In the genomic region with DNA sequence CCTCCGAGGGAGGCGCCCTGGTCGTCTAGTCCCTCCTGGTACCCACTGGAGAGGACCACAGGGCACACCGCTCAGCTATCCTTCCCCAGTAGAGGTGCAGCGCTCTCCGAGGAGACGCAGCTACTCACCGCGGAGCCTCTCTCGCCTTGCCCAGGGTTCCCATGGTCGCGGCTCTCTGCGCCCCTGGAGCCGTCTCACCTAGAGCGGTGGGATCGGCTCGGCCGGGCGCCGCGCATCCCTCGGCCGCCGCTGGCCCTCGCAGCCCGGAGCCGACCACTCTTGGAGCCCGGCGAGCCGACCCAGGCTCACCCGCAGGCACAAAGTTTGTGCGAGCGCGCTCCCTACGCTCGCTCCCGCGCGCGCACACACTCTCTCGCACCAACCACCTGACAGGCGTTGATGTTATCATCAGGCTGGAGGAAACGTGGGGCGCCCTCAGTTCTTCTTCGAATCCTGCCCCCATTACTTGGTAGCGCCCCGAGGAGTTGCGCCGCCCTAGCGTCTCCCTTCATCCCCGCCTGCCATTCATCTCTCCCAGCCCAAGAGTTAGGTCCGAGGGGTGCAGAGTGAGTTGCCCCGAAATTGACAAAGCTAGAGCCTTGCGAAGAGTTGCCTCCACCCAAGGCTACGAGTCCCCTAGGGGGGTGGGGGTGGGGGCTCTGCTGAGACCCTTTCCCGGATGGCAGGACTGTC, we compare ENCODE assay signal across 8 mouse cellular contexts. TPM values are rescaled to one million over a fixed set of nuclear protein-coding genes. Genes with fewer than 3 reads are reported as not detected.
DNase-seq lines count a peak whose midpoint lies in the region; ATAC-seq lines count a peak whose summit lies in the region.

A gene (minus strand): TSS at position 455 of the 693 bp plus-strand sequence.

- ATAC-seq in megakaryocyte, adult 5-6 weeks (ENCODE audit: poor library complexity, severe bottlenecking): peak; percentile 52

- intact Hi-C loops in left cerebral cortex, postnatal 25 days (cut with DNase I): loop anchor here (1.0 to 5.0 kb wide), 4 partner anchors 39 to 97 kb away; no protein-coding TSS in a partner anchor

- peak; percentile 73 to 82 for DNase-seq in CD8-positive naive resting alpha-beta T cell, adult 2 months (ENCODE audit: low read depth in 2 of 2, low spot score in 2 of 2)
- peak; percentile 7 to 21 for DNase-seq in adrenal gland, postnatal 36 days
- peak; percentile 51 to 80 for DNase-seq in frontal cortex, adult 2 months (ENCODE audit: extremely low spot score in 1 of 2, low spot score in 1 of 2)
- peak; percentile 92 for DNase-seq in induced T-regulatory cell, adult 2 months (ENCODE audit: low read depth)
- peak; percentile 75 to 76 for DNase-seq in left cerebral cortex, postnatal 25 days (ENCODE audit: low spot score in 2 of 2)
- peak; percentile 75 for DNase-seq in right cerebral cortex, postnatal 25 days
- DNase-seq in adipocyte (ENCODE audit: low spot score): no peak

RNA-seq across cellular contexts. Expression of the gene that starts here (rescaled TPM):
- under 1 TPM; 0.46 TPM for total RNA-seq in adrenal gland, postnatal 36 days (2021)
- polyA plus RNA-seq in frontal cortex, adult 2 months (2012; rRNA removed): 191 and 194 TPM in 2 replicates
- 100 to 1,000 TPM; 326 to 336 TPM for total RNA-seq in left cerebral cortex, postnatal 25 days (2021)
- 2.1 and 3.4 TPM in 2 replicates for total RNA-seq in megakaryocyte, adult 5-6 weeks (2015)
- 0.95 and 2.6 TPM in 2 replicates for total RNA-seq in megakaryocyte, adult 5-6 weeks (2017)

Comparison
In these comparisons a context has a peak if more than half of its experiments do, and no peak if none do; other contexts are left out.
1. RNA of the gene that starts here (total RNA-seq): 326 to 336 TPM in left cerebral cortex, postnatal 25 days; 0.95 to 3.4 TPM in megakaryocyte, adult 5-6 weeks and 0.46 TPM in adrenal gland, postnatal 36 days; every median in the first group is over 10 times any median in the second.
2. Peak in DNase-seq in adrenal gland, postnatal 36 days; RNA of the gene not detected or under 1 TPM.